Mouse (Mus musculus) hindbrain, embryonic 11.5 days (tissue): ENCODE results near the gene Casz1. TPM values are rescaled to one million over a fixed set of nuclear protein-coding genes. Genes with fewer than 3 reads are reported as not detected.

ENCODE experiments used
- ATAC-seq: fragments of 200-750 bp; cut with Nextera tagmentation; 2 replicates; pipeline ENCODE4 v1.8.0; 2017; ENCODE audit warnings: mild to moderate bottlenecking, moderate TSS enrichment, moderate library complexity; ENCODE audit not compliant: low FRiP score
- DNase-seq: peaks from one replicate; pipeline ENCODE4 v3.0.0-alpha.2; 2015; ENCODE audit warnings: low spot score
- H3K27ac ChIP-seq: fragments of 300-500 bp; sonication (generic); 2 replicates; pipeline ENCODE4 v1.5.1; 2014; ENCODE audit warnings: mild to moderate bottlenecking, low read depth, low read length
- H3K27me3 ChIP-seq: fragments of 300-500 bp; sonication (generic); 2 replicates; pipeline ENCODE4 v1.6.1; 2014; ENCODE audit warnings: mild to moderate bottlenecking, low read length, moderate library complexity, mixed read lengths; ENCODE audit not compliant: control insufficient read depth, insufficient read depth
- H3K36me3 ChIP-seq: fragments of 300-500 bp; sonication (generic); 2 replicates; pipeline ENCODE4 v1.6.1; 2014; ENCODE audit warnings: mild to moderate bottlenecking, low read length, moderate library complexity, mixed read lengths; ENCODE audit not compliant: control insufficient read depth, insufficient read depth
- H3K4me1 ChIP-seq: fragments of 300-500 bp; sonication (generic); replicated peaks from 2 replicates; pipeline ENCODE4 v1.6.1; 2014; ENCODE audit warnings: low read length, mixed read lengths; ENCODE audit not compliant: control insufficient read depth, insufficient read depth
- H3K4me2 ChIP-seq: fragments of 300-500 bp; sonication (generic); replicated peaks from 2 replicates; pipeline ENCODE4 v1.6.1; 2014; ENCODE audit warnings: mild to moderate bottlenecking, low read depth, low read length
- H3K4me3 ChIP-seq: fragments of 300-500 bp; sonication (generic); 2 replicates; pipeline ENCODE4 v1.5.1; 2014; ENCODE audit warnings: low read depth, low read length
- H3K9ac ChIP-seq: fragments of 300-500 bp; sonication (generic); 2 replicates; pipeline ENCODE4 v1.6.1; 2014; ENCODE audit warnings: low read depth, low read length
- H3K9me3 ChIP-seq: fragments of 300-500 bp; sonication (generic); 2 replicates; pipeline ENCODE4 v1.6.1; 2016; ENCODE audit warnings: low read length; ENCODE audit not compliant: control insufficient read depth
- WGBS: fragments of 180-500 bp; shearing (Covaris S2); extraction: QIAGEN DNeasy Blood & Tissue Kit; methylation state at CpG from one replicate; pipeline ENCODE4 v1.1.7; 2014; 5-methylcytosine and 5-hydroxymethylcytosine counted together
- polyA plus RNA-seq: library from polyadenylated mRNA; unstranded; fragments of >200 nt; fragmentation: Nextera tagmentation; extraction: Ambion mirVana; gene quantifications from 2 replicates; pipeline ENCODE4 v1.2.1, GENCODE M21; 2014

The Casz1 gene
- polyA plus RNA-seq, 1 experiment from 2014 or later = 7.8 TPM

DNA sequence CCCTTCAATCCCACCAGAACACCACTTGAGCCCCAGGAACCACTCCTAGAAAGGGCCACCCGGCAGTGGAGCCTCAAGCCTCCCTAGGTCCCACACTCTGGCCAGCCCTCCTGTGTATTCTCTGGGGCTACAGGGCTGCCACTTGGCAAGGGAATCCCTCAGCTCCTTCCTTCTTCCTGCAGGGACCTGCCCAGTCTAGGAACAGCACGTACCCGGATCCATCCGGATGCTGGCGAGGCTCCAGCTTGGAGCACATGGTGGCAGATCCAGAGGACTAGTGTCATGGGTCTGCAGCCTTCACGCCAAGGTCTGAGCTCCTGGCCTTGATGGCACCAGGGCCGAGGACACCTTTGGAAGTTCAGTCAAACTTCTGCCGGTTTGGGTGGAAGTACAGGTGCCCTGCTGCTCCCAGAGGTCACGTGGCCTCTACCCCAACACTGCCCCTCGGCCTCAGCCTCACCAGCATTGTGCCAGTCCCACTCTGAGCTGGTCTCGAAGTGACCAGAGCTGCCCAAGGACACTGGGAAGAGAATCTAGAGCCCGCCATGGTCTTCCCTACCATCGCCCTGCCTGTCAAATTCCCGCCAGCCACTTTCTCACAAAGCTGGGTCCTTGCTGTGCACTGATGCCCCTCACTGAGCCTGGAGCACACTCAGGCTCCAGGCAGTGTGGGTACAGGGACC is 151.0 kb downstream of the Casz1 start:
- H3K4me2 ChIP-seq = no peak overlapping the region
- H3K36me3 ChIP-seq = no peaks in the 10 kb centered on the region
- H3K27me3 ChIP-seq = peaks cover 38% of the 10 kb centered on the region
- DNase-seq = no peak
- H3K9ac ChIP-seq = no peak overlapping the region
- no peak for ATAC-seq
- H3K4me1 ChIP-seq = peaks cover 14% of the 10 kb centered on the region
- no peak overlapping the region for H3K27ac ChIP-seq
- WGBS = 87% methylated on average over 14 of the region's 14 CpGs
- no peaks in the 10 kb centered on the region for H3K9me3 ChIP-seq
- no peak overlapping the region for H3K4me3 ChIP-seq

DNA sequence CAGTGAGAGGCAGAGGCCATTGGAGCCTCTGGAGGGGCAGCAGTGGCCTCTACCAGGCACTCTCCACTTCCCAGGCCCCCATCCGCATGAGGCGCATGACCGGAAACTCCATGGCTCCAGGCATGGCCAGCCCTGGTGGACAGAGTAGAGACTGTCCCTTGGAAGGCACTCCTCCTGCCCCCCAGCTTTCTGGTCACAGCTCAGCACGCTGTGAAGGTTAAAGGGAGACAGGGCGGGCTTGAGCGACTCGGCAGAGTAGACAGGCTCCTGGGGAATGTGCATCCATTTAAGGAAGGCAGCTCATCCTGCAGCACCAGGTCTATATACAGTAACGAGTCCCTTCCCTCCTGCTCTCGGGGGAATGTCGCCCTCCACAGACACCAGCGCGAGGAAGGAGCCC is 155.8 kb downstream of the Casz1 start:
- Histone ChIP-seq H3K9me3 (no peaks in the 10 kb centered on the region), H3K36me3 (no peaks in the 10 kb centered on the region), H3K27me3 (peaks cover 5% of the 10 kb centered on the region), H3K4me2 (no peak overlapping the region), H3K27ac (no peak overlapping the region), H3K9ac (no peak overlapping the region), H3K4me3 (no peak overlapping the region), H3K4me1 (no peaks in the 10 kb centered on the region)
- no peak for ATAC-seq
- no peak for DNase-seq
- WGBS = 73% methylated on average over 12 of the region's 12 CpGs

DNA sequence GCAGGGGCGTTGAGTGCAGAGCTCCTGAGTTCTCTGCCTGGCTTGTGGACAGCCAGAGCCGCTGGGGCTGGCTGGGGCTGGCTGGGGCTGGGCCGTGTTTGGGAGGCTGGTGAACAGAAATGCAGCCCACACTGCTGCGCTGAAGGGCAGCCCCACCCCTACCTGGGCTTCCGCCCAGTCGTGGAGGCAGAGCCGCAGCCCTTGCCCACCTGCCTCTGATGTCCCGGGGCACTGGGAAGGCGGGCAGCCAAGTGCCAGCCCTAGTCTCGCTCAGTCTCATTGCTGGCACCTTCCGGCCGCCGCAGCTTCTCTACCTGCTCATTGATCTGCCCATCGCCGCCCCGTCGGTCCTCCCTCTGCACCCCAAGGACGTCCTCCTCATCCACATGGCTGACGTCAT is 156.9 kb downstream of the Casz1 start:
- Histone ChIP-seq H3K27ac (no peak overlapping the region), H3K4me1 (no peaks in the 10 kb centered on the region), H3K9ac (no peak overlapping the region), H3K27me3 (no peaks in the 10 kb centered on the region), H3K36me3 (no peaks in the 10 kb centered on the region), H3K4me2 (no peak overlapping the region), H3K4me3 (no peak overlapping the region), H3K9me3 (no peaks in the 10 kb centered on the region)
- no peak for DNase-seq
- ATAC-seq = no peak
- 97% methylated on average over 19 of the region's 19 CpGs for WGBS

DNA sequence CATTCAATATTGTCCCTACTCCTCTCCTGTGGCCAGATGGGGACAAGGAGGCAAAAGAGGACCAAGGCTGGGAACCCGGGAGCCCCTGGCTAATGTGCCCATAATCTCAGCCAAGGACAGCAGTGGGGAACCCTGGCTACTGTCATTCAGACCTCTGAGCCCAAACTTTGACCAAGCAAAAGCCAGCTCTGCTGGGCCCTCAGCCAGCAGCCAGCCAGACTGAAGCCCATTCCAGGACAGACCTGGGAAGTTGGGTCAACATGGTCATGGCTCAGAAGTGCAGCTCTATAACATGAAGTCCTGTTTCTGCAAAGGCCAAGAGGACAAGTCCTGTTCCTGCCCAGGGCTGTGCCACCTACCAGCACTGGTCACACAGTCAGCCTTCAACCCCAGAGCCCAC is 157.9 kb downstream of the Casz1 start:
- H3K27ac ChIP-seq = no peak overlapping the region
- H3K4me2 ChIP-seq = no peak overlapping the region
- no peaks in the 10 kb centered on the region for H3K4me1 ChIP-seq
- H3K27me3 ChIP-seq = no peaks in the 10 kb centered on the region
- WGBS = 95% methylated on average over 1 of the region's 1 CpGs
- H3K9ac ChIP-seq = no peak overlapping the region
- no peaks in the 10 kb centered on the region for H3K9me3 ChIP-seq
- H3K36me3 ChIP-seq = no peaks in the 10 kb centered on the region
- no peak for ATAC-seq
- DNase-seq = no peak
- H3K4me3 ChIP-seq = no peak overlapping the region

DNA sequence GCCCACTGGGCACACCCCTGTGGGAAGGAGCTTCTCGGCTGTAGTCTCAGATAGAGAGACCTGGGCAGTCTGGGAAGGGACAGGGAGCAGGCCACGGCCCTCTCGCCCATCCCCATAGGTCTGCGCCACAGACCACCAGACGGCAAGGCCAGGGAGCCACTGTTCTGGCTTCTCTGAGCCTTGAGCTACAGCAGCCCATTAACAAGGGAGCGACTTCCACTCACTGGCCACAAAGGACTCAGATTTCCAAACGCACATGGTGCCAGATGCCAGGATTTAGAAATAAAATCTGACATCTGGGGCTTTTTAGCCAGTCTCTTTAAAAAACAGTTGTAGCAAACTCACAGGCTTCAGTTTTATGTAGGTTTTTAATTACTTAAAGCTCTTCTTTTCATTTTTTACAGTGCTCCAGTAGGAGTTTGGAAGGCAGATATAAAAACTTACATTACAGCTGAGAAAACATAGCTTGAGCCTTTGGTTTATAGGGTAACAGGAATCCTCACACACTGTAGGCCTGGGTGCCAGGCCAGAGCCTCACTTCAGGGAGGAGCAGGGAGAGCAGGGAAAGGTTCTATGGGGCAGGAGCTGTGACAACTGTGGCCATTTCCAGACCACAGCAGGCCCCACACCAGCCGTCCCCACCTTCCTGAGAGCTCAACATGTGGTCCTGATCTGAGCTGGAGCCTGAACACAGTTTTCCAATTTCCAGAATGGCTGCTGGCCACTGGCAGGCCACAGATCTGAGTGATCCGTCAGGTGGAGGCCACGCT is 160.5 kb downstream of the Casz1 start:
- no peak overlapping the region for H3K4me2 ChIP-seq
- no peaks in the 10 kb centered on the region for H3K4me1 ChIP-seq
- 82% methylated on average over 10 of the region's 10 CpGs for WGBS
- ATAC-seq (no peak), DNase-seq (no peak)
- no peaks in the 10 kb centered on the region for H3K9me3 ChIP-seq
- H3K4me3 ChIP-seq = no peak overlapping the region
- no peak overlapping the region for H3K27ac ChIP-seq
- no peaks in the 10 kb centered on the region for H3K27me3 ChIP-seq
- no peak overlapping the region for H3K9ac ChIP-seq
- no peaks in the 10 kb centered on the region for H3K36me3 ChIP-seq

DNA sequence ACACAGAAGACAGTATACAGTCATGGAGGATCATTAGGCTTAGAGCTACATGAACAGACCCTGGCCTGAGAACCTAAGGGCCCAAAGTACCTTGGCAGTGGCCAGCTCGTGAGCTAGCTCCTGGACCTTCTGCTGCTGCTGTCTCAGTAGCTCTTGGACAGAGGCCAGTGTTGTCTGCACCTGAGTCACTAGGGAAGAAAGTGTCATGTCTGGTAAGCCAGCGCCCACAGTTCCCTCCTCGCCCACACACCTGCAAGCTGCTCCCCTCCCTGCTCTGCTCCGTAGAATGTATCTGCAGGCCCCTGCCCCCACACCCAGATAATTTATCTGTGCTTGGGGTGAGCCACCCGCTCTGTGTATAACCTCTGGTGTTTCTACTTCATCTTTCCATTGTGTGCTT is 161.9 kb downstream of the Casz1 start:
- H3K4me1 ChIP-seq = no peaks in the 10 kb centered on the region
- 94% methylated on average over 5 of the region's 5 CpGs for WGBS
- no peaks in the 10 kb centered on the region for H3K9me3 ChIP-seq
- H3K27ac ChIP-seq = no peak overlapping the region
- H3K9ac ChIP-seq = no peak overlapping the region
- H3K36me3 ChIP-seq = no peaks in the 10 kb centered on the region
- ATAC-seq (no peak), DNase-seq (no peak)
- no peak overlapping the region for H3K4me3 ChIP-seq
- H3K4me2 ChIP-seq = no peak overlapping the region
- H3K27me3 ChIP-seq = no peaks in the 10 kb centered on the region

DNA sequence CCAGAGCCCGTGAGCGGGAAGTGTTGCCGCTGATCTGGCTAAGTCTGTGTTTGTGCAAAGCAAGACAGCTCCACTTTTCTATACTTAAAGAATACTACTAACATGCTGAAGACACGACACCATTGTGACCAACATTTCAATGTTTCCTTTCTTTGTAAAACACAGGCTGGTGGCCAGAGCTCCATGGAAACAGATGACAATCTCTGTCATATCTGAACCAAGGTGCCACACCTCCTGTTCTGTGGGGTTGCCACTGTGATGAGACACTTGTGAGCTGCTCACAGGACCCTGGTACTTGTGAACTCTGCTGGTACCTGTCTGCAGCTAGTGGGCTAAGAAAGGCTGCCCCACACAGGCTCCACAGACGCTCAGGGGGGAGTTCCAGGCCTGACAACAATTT is 164.6 kb downstream of the Casz1 start:
- no peak overlapping the region for H3K4me2 ChIP-seq
- H3K36me3 ChIP-seq = no peaks in the 10 kb centered on the region
- peaks cover 5% of the 10 kb centered on the region; the same call in 1 of the 2 replicates for H3K4me1 ChIP-seq
- WGBS = 82% methylated on average over 5 of the region's 5 CpGs
- no peak overlapping the region for H3K4me3 ChIP-seq
- H3K27me3 ChIP-seq = no peaks in the 10 kb centered on the region; the same call in 1 of the 2 replicates
- H3K27ac ChIP-seq = no peak overlapping the region
- no peak overlapping the region for H3K9ac ChIP-seq
- DNase-seq = no peak
- no peak for ATAC-seq
- H3K9me3 ChIP-seq = no peaks in the 10 kb centered on the region

DNA sequence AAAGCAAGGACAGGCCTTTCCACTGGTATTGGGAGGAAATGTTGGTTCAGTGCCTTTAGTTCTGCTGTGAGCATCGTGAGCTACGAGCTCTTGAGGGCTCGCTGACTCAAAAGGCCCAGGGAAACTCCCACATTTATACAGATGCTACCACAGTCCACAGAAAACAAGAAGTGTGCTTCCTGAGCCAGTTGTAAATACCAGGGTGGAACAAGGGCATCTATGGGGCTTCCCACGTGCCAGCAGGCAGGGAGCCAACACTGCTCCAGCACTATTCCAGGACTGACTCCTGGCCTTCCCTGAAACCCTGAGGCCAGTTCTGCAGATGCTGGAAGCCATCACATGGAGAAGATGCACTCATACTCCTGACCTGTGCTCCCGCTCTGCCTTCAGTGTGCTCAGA is 165.4 kb downstream of the Casz1 start:
- Histone ChIP-seq H3K4me2 (no peak overlapping the region), H3K4me1 (peaks cover 5% of the 10 kb centered on the region; the same call in 1 of the 2 replicates), H3K9me3 (no peaks in the 10 kb centered on the region), H3K36me3 (no peaks in the 10 kb centered on the region), H3K9ac (no peak overlapping the region), H3K4me3 (no peak overlapping the region), H3K27me3 (no peaks in the 10 kb centered on the region; the same call in 1 of the 2 replicates), H3K27ac (no peak overlapping the region)
- ATAC-seq (no peak), DNase-seq (no peak)
- WGBS = 95% methylated on average over 5 of the region's 5 CpGs

DNA sequence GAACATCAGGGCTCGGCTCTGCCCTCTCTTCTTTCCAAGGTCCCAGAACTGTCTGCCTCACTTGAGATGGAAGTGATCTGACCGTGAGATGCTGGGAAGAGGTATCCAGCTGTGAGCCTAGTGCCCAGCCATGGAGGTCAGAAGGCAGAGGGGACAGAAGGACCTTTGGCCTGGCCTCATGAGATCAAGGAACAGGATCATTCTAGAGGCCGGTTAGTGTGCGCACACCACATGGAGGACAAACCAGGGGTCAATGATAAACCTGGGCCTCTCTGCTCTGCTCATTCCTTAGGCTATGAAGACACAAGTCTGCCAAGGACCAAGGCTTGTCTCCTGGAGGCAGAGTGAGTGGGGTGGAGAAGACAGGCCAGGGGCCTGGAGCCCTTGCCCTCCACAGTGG is 166.5 kb downstream of the Casz1 start:
- Histone ChIP-seq H3K9me3 (no peaks in the 10 kb centered on the region), H3K9ac (no peak overlapping the region), H3K4me1 (peaks cover 10% of the 10 kb centered on the region), H3K36me3 (no peaks in the 10 kb centered on the region), H3K27me3 (no peaks in the 10 kb centered on the region; the same call in 1 of the 2 replicates), H3K4me2 (no peak overlapping the region), H3K4me3 (no peak overlapping the region), H3K27ac (no peak overlapping the region)
- 73% methylated on average over 4 of the region's 4 CpGs for WGBS
- ATAC-seq (no peak), DNase-seq (no peak)
